Mouse (Mus musculus): Measurements from ENCODE around the gene Rest. TPM values are rescaled to one million over a fixed set of nuclear protein-coding genes. Genes with fewer than 3 reads are reported as not detected.
A peak's percentile ranks its signal among the peaks of the same experiment; 100 is the strongest.
"Not testable (repeated sequence)": the region's sequence is repeated elsewhere in the genome, so short reads cannot be mapped to it uniquely, and the experiment has no call there.

The Rest gene
- 10 to 100 TPM; 19.5 to 21.6 TPM for total RNA-seq (2021)
- long read RNA-seq, experiment 1, full-length matches to known transcripts = 1 of 4 reads
- long read RNA-seq, experiment 1, partial matches to known transcripts = 1 of 4 reads
- long read RNA-seq, experiment 1, other reads (novel, unspliced or antisense) = 2 of 4 reads
- long read RNA-seq, experiment 2, full-length matches to known transcripts = 38 of 46 reads
- long read RNA-seq, experiment 2, partial matches to known transcripts = 1 of 46 reads
- long read RNA-seq, experiment 2, other reads (novel, unspliced or antisense) = 7 of 46 reads

- peak; percentile 82 to 87 for DNase-seq (ENCODE audit: low spot score in 2 of 2)
Measured at GRCm38 (mm10) chr5:77265081-77265670, at the start of gene Rest. Gene Rest (plus strand): TSS chr5:77265491.

- peak; percentile 63 to 67 for DNase-seq (ENCODE audit: low spot score in 2 of 2)
Measured at GRCm38 (mm10) chr5:77217211-77217610, 48.1 kb upstream of the Rest start.

GRCm38 (mm10) chr5:77217724-77218123 is 47.6 kb upstream of the Rest start:
- DNase-seq (ENCODE audit: low spot score in 2 of 2) = no peak

GRCm38 (mm10) chr5:77223043-77223975 is 42.0 kb upstream of the Rest start:
- no peak for DNase-seq (ENCODE audit: low spot score in 2 of 2)

GRCm38 (mm10) chr5:77228986-77229385 is 36.3 kb upstream of the Rest start:
- no peak for DNase-seq (ENCODE audit: low spot score in 2 of 2)

GRCm38 (mm10) chr5:77231863-77232262 is 33.4 kb upstream of the Rest start:
- not testable (repeated sequence) for DNase-seq (ENCODE audit: low spot score in 2 of 2)

GRCm38 (mm10) chr5:77234921-77235320 is 30.4 kb upstream of the Rest start:
- DNase-seq (ENCODE audit: low spot score in 2 of 2) = no peak

- DNase-seq (ENCODE audit: low spot score in 2 of 2) = no peak
Measured at GRCm38 (mm10) chr5:77237104-77237503, 28.2 kb upstream of the Rest start.

- no peak for DNase-seq (ENCODE audit: low spot score in 2 of 2)
Measured at GRCm38 (mm10) chr5:77244331-77244987, 20.8 kb upstream of the Rest start.

GRCm38 (mm10) chr5:77245463-77245786 is 19.9 kb upstream of the Rest start:
- DNase-seq (ENCODE audit: low spot score in 2 of 2) = no peak

GRCm38 (mm10) chr5:77245787-77246671 is 19.3 kb upstream of the Rest start:
- no peak for DNase-seq (ENCODE audit: low spot score in 2 of 2)

- DNase-seq (ENCODE audit: low spot score in 2 of 2) = no peak
Measured at GRCm38 (mm10) chr5:77250083-77250482, 15.2 kb upstream of the Rest start.

- DNase-seq (ENCODE audit: low spot score in 2 of 2) = no peak
Measured at GRCm38 (mm10) chr5:77251656-77252055, 13.6 kb upstream of the Rest start.

- no peak for DNase-seq (ENCODE audit: low spot score in 2 of 2)
Measured at GRCm38 (mm10) chr5:77252115-77252827, 13.0 kb upstream of the Rest start.

GRCm38 (mm10) chr5:77253154-77253553 is 12.1 kb upstream of the Rest start:
- DNase-seq (ENCODE audit: low spot score in 2 of 2) = no peak

- DNase-seq (ENCODE audit: low spot score in 2 of 2) = no peak
Measured at GRCm38 (mm10) chr5:77254402-77254801, 10.9 kb upstream of the Rest start.

GRCm38 (mm10) chr5:77257603-77258002 is 7.7 kb upstream of the Rest start:
- DNase-seq (ENCODE audit: low spot score in 2 of 2) = no peak

- DNase-seq (ENCODE audit: low spot score in 2 of 2) = no peak
Measured at GRCm38 (mm10) chr5:77259315-77259714, 6.0 kb upstream of the Rest start.

GRCm38 (mm10) chr5:77260141-77260540 is 5.2 kb upstream of the Rest start:
- DNase-seq (ENCODE audit: low spot score in 2 of 2) = no peak

GRCm38 (mm10) chr5:77261137-77261536 is 4.2 kb upstream of the Rest start:
- no peak for DNase-seq (ENCODE audit: low spot score in 2 of 2)

Data from adrenal gland, adult 18-20 months (tissue).